Mouse (Mus musculus) right cerebral cortex, postnatal 14 days (tissue): ENCODE measurements at regions not wholly inside any gene's neighbourhood (a gene's known extent, or its start where the extent isn't known, plus 50 kb on each side); places are given as distances from the start of the nearest gene placed in this dataset.

ENCODE experiments used
- DNase-seq: peaks from one replicate; pipeline ENCODE4 v3.0.0; 2022

GRCm38 (mm10) chr2:169319521-169319920 lies 268.0 kb downstream of the Gm11011 start:
- DNase-seq = no peak

- DNase-seq = no peak
Observed at GRCm38 (mm10) chr2:169314396-169314930, 273.1 kb downstream of the Gm11011 start.

DNA sequence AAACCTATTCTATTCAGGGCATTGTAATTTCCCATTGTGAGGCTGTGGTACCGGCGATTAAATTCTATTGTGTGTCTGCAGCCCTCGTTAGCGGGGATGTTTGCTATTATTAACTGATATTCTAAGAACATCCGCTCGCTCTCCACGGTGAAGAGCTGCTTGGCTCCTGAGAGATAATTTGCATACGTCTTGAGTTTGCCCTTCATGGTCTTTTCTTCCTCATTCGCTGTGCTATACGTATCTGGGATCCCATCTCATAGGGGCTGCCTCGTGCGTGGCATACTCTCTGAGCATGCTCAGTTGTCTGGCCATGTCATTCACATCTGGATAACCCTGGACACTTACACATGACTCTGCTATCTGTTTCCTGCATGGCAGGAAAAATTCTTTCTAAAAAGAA lies 275.7 kb downstream of the Gm11011 start:
- DNase-seq = no peak

- DNase-seq = no peak
Observed at GRCm38 (mm10) chr2:169311356-169311755, 276.2 kb downstream of the Gm11011 start.

DNA sequence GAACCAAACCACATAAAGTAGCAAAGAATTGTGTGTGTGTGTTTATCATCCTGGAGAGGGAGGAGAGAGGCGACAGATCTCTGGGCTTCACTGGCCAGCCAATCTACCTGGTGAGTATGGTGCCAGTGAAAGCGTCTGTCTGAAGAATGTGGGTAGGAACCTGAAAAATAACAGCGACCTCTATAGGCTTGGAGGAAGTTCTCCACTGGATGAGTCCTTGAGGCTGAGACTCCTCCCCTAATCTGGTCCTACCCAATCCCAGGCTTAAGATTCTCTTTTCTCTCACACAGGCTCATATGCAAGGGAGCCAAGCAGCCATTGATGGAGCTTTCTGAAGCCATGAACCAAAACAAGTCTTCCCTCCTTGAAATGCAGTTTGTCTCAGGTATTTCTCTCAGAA lies 283.2 kb downstream of the Gm11011 start:
- DNase-seq = no peak

DNA sequence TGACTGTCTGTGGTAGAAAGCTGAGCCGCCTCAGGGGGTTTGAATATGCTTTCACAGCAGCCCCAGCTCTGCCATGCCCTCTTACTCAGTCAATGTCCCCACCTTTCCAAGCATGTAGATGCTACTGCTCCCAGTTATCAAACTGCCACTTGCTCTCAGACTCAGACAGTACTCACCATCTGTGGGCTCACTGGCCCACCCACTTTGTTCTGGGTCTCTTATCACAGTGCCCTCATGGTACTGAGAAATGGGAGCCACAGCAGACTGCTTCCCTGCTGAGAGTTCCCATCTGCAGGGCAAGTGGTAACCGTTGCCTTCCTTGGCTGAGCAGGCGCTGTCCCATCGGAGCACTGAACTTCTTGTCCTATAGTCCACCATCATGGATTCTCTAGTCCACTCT lies 286.6 kb downstream of the Gm11011 start:
- DNase-seq = no peak

DNA sequence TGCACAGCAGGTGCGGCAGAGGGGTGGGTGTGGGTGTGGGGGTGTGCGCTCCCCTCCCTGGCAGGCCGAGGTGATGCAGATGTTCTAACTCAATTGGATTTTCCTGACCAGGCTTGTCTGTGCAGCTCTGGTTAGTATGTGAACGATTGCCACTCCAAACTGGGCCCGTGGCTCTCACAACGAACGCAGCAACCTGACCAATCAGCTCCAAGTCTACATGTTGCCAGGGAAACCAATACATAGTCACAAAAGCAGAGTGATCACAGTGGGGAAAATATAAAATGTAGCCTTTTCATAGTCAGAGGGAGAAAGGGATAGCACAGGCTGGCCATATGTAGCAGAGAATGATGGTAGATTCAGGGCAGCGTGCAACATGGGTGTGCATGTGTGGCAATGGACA lies 287.1 kb downstream of the Gm11011 start:
- peak; percentile 29 for DNase-seq

DNA sequence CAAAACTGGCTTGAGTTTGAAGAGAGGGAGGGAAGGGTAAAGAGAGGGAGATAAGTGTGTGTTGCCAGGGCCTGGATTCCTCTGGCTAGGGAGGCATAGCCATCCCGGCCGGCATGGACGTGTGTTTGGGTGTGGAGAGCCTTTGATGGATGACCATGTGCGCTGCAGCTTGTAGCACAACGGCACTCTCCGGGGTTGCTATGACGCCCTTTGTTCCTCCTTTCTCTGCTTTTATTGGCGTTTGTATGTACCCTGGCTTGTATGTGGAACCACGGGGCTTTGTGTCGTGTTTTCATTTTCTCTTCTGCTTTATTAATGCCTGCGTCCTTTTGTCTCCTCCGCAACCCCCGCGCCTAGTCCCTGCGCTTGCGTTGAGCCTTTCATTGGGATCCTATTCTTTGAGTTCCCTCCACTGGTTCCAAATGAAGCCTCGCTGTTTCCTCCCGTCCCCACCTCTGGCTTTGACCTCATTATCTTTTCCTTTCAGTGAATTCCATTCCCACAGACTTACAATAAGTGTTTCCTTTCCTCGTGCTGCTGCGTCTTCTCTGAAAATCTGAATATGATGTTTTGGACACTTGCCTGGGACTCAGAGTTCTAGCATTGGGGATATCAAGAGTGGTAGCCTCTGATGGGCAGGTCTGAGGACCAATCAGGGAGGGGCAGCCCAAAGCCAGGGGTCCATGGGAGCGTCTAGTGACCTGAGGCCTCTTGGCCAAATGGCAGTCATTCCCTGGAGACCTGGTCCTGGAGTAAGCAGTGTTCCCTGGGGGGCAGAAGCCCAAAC lies 289.5 kb downstream of the Gm11011 start:
- DNase-seq = peak; percentile 11

GRCm38 (mm10) chr2:169297226-169297625 lies 290.3 kb downstream of the Gm11011 start:
- DNase-seq = no peak

- no peak for DNase-seq
Observed at GRCm38 (mm10) chr2:169293351-169293750, 294.2 kb downstream of the Gm11011 start.

DNA sequence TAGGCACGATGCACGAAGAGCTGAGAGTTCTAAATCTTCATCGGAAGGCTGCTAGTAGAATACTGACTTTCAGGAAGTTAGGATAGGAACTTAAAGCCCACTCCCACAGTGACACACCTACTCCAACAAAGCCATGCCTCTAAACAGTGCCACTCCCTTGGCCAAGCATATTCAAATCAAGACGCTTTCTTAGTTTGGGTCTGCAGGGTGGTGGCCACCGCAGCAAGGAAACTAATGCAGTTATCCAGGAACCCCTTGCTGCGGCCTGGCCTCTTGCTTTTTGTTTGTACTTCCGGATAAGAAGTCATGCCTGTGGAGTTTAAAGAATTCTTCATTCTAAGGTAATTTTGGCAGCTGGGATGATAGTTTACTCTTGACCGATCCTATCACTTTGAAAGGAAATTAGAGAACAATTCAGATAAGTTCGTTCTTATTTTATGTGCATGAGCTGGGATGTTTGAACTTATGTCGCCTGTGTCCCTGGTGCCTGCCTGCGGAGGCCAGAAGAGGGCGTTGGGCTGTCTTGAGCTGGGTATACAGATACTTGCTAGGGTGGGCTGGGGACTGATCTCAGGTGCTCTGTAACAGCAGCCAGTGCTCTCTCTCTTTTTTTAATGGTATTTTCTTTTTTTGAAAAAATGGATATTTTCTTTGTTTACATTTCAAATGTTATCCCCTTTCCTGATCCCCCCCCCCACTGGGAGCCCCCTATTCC lies 298.5 kb downstream of the Gm11011 start:
- DNase-seq = no peak

GRCm38 (mm10) chr2:169286701-169287100 lies 300.8 kb downstream of the Gm11011 start:
- DNase-seq = no peak

DNA sequence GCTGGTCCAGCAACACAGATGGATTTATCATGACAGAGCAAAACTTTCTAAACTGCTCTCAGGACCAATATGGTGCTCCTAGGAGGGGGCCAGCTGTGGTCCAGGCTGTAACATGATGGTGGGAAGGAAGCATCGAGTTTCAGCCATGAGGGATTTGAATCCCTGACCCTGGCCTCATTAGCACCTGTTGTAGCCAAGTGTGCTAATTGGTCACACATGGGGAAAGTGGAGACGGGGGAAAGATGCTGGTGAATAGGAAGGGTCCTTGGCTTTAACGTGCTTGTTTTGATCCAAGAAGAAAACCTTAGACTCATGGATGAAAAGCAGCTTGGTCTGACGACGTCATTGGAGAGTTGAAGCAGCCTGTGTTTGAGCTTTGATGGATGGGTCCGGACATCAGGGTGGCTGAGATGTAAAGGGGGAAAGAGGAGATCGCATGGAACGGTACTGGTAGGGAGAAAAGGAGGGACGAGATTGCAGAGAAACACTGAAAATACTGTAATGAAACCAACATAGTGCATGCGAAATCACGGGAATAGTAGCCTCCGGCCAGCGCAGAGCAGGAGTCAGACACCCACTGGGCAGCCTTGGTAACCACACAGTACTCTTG lies 304.9 kb downstream of the Gm11011 start:
- DNase-seq = no peak

DNA sequence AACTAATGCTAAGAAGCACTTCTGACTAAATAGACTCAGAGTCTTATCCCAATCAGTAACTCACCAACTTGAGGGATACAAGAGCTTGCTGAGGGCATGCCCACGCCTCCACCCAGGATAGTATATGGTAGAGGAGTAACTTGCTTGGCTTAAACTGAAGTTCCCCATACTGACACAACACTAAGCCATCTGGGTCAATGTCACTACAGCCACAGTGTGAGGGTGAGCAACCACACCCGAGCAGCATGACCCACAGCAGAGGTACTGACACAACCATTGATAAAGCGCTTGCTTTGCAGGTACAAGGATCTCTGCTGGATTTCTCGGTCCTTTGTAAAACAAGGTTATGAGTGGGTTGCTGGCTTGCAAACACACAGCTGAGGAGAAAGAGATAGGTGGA lies 312.2 kb downstream of the Gm11011 start:
- no peak for DNase-seq

DNA sequence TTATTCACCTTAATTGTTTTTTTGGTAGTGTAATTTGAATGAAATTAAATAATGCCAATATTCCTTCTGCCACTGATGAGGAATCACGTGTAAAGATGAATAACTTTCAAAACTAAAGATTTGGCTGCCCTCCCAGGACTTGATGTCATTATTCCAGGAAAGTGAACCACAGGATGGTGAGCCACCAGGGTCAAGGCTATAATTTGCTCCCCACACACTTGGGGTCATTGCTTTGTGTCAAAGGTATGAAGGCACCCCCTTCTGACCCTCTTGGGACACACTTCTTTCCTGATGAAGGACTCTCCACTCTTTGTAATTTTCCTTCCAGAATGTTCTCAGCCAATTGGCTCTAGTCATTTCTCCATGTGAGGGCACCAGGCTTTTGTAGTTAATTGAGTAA lies 313.4 kb downstream of the Gm11011 start:
- no peak for DNase-seq

GRCm38 (mm10) chr2:169272622-169273021 lies 314.9 kb downstream of the Gm11011 start:
- no peak for DNase-seq

DNA sequence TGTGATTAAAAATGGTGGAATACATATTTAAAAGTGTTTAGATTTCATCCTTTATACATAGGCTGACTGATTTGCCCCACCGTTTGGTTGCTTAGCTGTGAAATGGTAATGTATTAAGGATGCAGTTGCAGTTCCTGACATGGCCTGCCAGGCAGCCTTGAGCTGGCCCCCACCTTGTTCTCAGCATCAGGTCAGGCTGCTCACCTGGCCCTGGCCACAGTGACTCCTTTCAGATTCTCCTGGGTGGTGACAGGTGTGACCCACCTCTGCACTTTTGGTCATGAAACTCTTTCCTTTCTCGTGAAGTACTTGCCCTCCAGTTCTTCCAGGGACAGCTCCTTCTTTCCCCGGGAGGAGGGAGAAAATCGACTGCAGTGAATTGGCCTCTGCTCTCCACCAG lies 315.5 kb downstream of the Gm11011 start:
- DNase-seq = no peak

DNA sequence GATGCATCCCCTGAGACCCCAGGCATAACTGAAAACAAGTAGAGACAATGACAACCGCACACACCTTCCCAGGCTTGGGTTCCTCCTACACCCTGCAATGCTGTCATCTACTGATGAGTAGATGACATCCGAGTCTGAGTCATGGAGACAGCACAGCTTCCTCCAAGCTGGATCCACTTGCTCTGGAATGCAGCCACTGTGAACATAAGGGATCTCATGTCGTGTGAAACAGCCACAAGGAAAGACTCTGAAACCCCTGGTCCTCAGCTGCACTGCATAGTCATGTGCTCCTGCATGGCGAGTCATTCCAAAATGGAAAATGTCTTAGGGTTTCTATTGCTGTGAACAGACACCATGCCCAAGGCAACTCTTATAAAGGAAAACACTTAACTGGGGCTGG lies 305.2 kb upstream of the Zfp64 start:
- no peak for DNase-seq

GRCm38 (mm10) chr2:169244572-169244971 lies 289.2 kb upstream of the Zfp64 start:
- DNase-seq = no peak

DNA sequence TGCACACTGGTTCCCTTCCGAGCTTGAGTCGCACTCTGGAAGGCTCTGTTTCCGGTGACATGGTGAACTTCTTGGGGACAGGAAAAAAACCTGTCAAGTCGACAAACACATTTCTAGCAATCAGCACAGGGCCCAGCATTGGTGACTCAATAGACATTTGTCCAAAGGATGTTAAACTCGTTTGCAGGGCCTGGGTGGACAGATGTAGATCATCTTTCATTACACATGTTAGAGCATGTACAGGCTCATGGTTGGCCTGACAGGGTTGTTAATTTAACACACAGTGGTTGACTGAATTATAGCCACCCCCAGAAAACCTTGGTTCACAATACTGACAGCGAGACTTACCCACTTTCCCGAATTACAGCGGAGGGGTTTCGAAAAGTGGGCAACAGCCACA lies 288.6 kb upstream of the Zfp64 start:
- no peak for DNase-seq

- DNase-seq = no peak
Observed at GRCm38 (mm10) chr2:169237856-169238255, 282.5 kb upstream of the Zfp64 start.

GRCm38 (mm10) chr2:169237321-169237720 lies 281.9 kb upstream of the Zfp64 start:
- no peak for DNase-seq

DNA sequence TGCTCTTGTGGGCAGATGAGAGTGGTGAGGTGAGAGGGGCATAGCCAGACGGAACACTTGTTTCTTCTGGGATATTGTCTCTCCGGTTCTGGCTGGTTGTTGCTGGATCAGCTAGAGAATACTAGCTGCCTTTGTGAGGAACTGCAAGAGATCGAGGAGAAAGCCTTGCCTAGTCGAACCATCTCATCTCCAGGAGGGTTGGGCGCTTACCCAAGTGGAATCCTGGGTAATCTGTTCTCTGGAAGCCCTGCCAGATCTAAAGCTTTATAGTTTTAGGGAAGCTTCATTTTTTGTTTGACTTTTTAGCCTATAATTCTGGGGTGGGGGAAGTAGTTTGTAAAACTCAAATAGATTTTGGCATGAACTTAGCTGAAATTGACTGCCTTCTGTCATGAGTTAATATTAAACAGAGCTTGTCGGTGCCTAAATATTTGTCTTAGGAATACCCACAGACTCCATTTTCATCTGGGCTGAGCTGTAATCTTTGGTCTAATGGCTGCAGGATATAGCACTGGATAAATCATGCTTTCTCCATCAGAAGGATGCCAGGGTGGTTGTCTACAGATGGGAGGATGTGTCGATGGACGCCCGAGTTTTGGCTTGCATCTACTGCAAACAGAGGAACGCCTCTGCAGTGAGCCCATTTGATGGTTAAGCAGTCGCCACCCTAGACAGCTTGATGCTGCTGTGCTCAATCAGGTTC lies 279.1 kb upstream of the Zfp64 start:
- DNase-seq = no peak
